Mouse (Mus musculus) ovary, adult 18-20 months (tissue): Measurements from ENCODE around the gene Dppa4.

Experiments
- DNase-seq: peaks from one replicate; pipeline ENCODE4 v3.0.0; 2022; ENCODE audit warnings: low spot score, mixed read lengths

Dppa4 gene

DNA sequence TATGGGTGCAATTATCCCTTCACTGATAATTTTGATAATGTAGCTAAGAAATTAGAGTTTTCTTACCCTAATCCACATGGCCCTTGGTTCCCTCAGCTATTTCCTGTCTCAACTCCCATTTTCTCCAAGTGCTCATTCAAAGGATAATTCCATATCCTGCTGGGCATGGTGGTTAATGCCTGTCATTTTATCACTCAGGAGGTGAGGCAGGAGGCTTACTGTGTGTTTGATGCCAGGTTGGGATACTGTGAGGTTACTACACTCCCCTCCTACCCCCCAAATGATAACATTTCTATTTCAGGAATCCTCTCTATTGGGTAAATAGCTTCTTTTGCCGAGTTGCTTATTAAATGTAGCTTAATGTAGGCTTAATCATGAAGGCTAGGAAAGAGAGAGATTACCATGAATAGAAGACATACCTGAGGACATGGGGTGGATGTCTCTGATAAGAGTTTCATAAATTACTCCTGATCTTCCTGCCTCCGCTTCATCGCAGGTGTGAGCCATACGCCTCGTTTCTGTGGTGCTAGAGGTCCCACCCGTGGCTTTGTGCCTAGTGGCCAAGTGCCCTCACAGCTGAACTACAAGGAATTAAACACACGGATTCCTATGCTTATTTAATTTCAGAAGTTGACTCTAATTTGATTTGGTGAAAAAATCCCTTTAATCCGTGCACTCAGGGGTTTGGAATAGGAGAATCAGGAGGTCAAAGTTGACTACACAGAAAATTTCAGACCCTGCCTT, 40.2 kb downstream of the Dppa4 start:
- no peak for DNase-seq

DNA sequence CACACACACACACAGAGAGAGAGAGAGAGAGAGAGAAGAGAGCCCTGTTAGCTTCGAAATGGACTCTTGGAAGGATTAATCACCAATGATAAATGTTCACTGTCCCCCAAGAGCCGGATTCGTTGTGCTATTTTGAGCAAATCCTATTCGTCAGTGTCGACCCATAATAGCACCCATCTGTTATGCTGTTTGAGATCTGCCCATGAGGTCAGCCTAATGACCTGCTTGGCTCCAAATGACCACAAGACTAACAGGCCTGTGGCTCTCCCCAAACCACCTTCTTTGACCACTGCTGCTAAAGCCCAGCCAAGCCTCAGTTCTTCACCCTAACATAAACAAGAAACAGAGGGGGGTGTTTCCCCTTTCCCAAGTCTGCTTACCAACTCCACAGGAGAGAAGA, 43.4 kb downstream of the Dppa4 start:
- no peak for DNase-seq

DNA sequence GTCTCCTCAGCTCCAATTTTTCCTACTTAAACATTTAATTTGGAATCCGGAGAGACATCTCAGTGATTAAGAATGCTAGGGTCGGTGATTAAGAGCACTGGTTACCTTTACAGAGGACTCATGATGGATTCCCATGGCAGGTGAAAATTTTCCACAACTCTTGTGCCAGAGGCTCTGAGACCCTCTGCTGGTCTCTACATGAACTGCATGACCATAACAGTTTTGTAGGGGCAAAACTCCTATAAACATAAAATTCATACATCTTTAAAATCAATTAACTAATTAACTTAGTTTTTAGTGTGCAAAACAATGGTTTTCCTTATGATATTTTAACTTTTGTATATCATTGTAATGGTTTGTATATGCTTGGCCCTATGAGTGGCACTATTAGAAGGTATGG, 44.9 kb downstream of the Dppa4 start:
- DNase-seq: no peak

DNA sequence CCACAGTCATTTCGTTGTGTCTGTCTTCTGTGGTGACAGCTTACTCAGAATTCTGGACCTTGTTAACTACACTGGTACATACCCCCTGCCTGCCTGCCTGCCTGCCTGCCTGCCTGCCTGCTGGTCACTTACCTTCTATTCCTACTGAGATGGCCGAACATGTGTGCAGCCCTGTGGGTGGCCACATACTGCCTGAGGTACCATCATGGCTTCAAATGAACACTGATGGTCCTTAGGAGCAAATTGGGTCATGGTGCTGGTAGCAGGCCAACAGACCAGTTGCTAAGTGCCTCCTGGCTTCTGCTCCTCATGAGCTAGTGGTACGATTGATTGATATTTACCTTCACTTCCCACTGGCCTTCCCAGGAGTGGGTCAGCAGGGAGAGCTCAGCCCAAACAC, 48.3 kb downstream of the Dppa4 start:
- DNase-seq: no peak

DNA sequence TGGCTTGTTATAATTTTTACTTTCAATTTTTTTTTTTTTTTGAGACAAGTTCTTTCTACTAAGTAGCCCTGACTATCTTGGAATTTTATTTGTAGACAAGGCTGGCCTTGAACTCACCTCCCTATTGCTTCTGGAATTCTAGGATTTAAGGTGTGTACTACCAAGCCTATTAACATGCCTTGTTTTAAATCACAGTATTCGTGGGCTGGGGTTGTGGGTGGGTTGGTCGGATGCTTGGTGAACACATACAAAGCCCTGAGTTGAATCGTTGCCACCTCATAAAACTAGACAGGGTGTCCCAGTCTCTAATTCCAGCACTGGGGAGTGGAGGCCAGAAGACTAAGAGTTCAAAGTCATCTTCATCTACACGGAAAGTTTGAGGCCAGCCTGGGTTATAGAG, 51.8 kb downstream of the Dppa4 start:
- DNase-seq: no peak
